Mouse (Mus musculus) intestine, embryonic 15.5 days (tissue): Measurements from ENCODE around the gene Tecpr1. TPM values are rescaled to one million over a fixed set of nuclear protein-coding genes. Genes with fewer than 3 reads are reported as not detected.

ENCODE experiments used
- ATAC-seq: fragments of 200-750 bp; cut with Nextera tagmentation; 2 replicates; pipeline ENCODE4 v1.8.0; 2017; ENCODE audit warnings: moderate TSS enrichment, moderate library complexity
- H3K27ac ChIP-seq: fragments of 300-500 bp; sonication (generic); 2 replicates; pipeline ENCODE4 v1.5.1; 2015; ENCODE audit warnings: mild to moderate bottlenecking, inconsistent platforms
- H3K27me3 ChIP-seq: fragments of 300-500 bp; sonication (generic); replicated peaks from 2 replicates; pipeline ENCODE4 v1.6.1; 2015; ENCODE audit warnings: inconsistent platforms
- H3K36me3 ChIP-seq: fragments of 300-500 bp; sonication (generic); 2 replicates; pipeline ENCODE4 v1.6.1; 2015; ENCODE audit warnings: inconsistent platforms
- H3K4me1 ChIP-seq: fragments of 300-500 bp; sonication (generic); replicated peaks from 2 replicates; pipeline ENCODE4 v1.6.1; 2015; ENCODE audit warnings: inconsistent platforms
- H3K4me2 ChIP-seq: fragments of 300-500 bp; sonication (generic); replicated peaks from 2 replicates; pipeline ENCODE4 v1.6.1; 2015; ENCODE audit warnings: mild to moderate bottlenecking, inconsistent platforms
- H3K4me3 ChIP-seq: fragments of 300-500 bp; sonication (generic); replicated peaks from 2 replicates; pipeline ENCODE4 v1.5.1; 2015; ENCODE audit warnings: inconsistent platforms
- H3K9ac ChIP-seq: fragments of 300-500 bp; sonication (generic); 2 replicates; pipeline ENCODE4 v1.6.1; 2015; ENCODE audit warnings: inconsistent platforms
- H3K9me3 ChIP-seq: fragments of 300-500 bp; sonication (generic); 2 replicates; pipeline ENCODE4 v1.6.1; 2016; ENCODE audit warnings: inconsistent platforms
- WGBS: fragments of 180-500 bp; shearing (Covaris S2); methylation state at CpG from one replicate; pipeline ENCODE4 v1.1.7; 2015; 5-methylcytosine and 5-hydroxymethylcytosine counted together
- polyA plus RNA-seq: library from polyadenylated mRNA; unstranded; fragments of >200 nt; fragmentation: Nextera tagmentation; extraction: Ambion mirVana; gene quantifications from 2 replicates; pipeline ENCODE4 v1.2.1, GENCODE M21; 2015

Gene Tecpr1
- polyA plus RNA-seq, 1 experiment from 2014 or later = 17.3 TPM

GRCm38 (mm10) chr5:144247906-144248585, 24.6 kb upstream of the Tecpr1 start:
- peaks cover 7% of the 10 kb centered on the region for H3K4me1 ChIP-seq
- WGBS = 32% methylated on average over 10 of the region's 10 CpGs
- no peak overlapping the region for H3K4me2 ChIP-seq
- H3K27ac ChIP-seq = peak overlapping the region; percentile 33; the same call in 1 of the 2 replicates
- no peak overlapping the region for H3K9ac ChIP-seq
- H3K9me3 ChIP-seq = no peaks in the 10 kb centered on the region
- no peaks in the 10 kb centered on the region for H3K36me3 ChIP-seq
- H3K27me3 ChIP-seq = no peaks in the 10 kb centered on the region; the same call in 1 of the 2 replicates
- peak; percentile 65 for ATAC-seq
- H3K4me3 ChIP-seq = no peak overlapping the region

GRCm38 (mm10) chr5:144247307-144247706, 23.9 kb upstream of the Tecpr1 start:
- H3K4me3 ChIP-seq = no peak overlapping the region
- ATAC-seq = peak; percentile 30; the same call in 1 of the 2 replicates
- 64% methylated on average over 10 of the region's 10 CpGs for WGBS
- H3K9ac ChIP-seq = no peak overlapping the region
- no peaks in the 10 kb centered on the region for H3K36me3 ChIP-seq
- no peak overlapping the region for H3K4me2 ChIP-seq
- no peaks in the 10 kb centered on the region; the same call in 1 of the 2 replicates for H3K27me3 ChIP-seq
- H3K27ac ChIP-seq = no peak overlapping the region
- no peaks in the 10 kb centered on the region for H3K9me3 ChIP-seq
- H3K4me1 ChIP-seq = peaks cover 7% of the 10 kb centered on the region

- H3K4me2 ChIP-seq = no peak overlapping the region
- 47% methylated on average over 7 of the region's 7 CpGs for WGBS
- H3K27ac ChIP-seq = no peak overlapping the region
- H3K9ac ChIP-seq = no peak overlapping the region
- peaks cover 7% of the 10 kb centered on the region for H3K4me1 ChIP-seq
- no peaks in the 10 kb centered on the region for H3K36me3 ChIP-seq
- H3K27me3 ChIP-seq = no peaks in the 10 kb centered on the region; the same call in 1 of the 2 replicates
- H3K9me3 ChIP-seq = no peaks in the 10 kb centered on the region
- ATAC-seq = no peak
- H3K4me3 ChIP-seq = no peak overlapping the region
These were observed 23.3 kb upstream of the Tecpr1 start for GRCm38 (mm10) chr5:144246669-144247068.

GRCm38 (mm10) chr5:144245592-144245991, 22.2 kb upstream of the Tecpr1 start:
- H3K9me3 ChIP-seq = no peaks in the 10 kb centered on the region
- no peak overlapping the region for H3K27ac ChIP-seq
- 79% methylated on average over 2 of the region's 2 CpGs for WGBS
- H3K27me3 ChIP-seq = no peaks in the 10 kb centered on the region; the same call in 1 of the 2 replicates
- H3K9ac ChIP-seq = no peak overlapping the region
- no peak overlapping the region for H3K4me2 ChIP-seq
- H3K4me3 ChIP-seq = no peak overlapping the region
- ATAC-seq = no peak
- H3K4me1 ChIP-seq = peaks cover 7% of the 10 kb centered on the region
- H3K36me3 ChIP-seq = no peaks in the 10 kb centered on the region

- Histone ChIP-seq H3K27me3 (no peaks in the 10 kb centered on the region; the same call in 1 of the 2 replicates), H3K4me2 (no peak within 1 kb of the TSS), H3K4me1 (peaks cover 7% of the 10 kb centered on the region), H3K9ac (no peak within 1 kb of the TSS), H3K9me3 (no peaks in the 10 kb centered on the region), H3K27ac (no peak within 1 kb of the TSS), H3K4me3 (no peak within 1 kb of the TSS), H3K36me3 (no peaks in the 10 kb centered on the region)
- WGBS = 90% methylated on average over 7 of the region's 7 CpGs
- ATAC-seq = no peak
These were observed 20.6 kb upstream of the Tecpr1 start, which contains the start of gene Bri3 for GRCm38 (mm10) chr5:144243901-144244487. Gene Bri3, plus strand, starts transcription at chr5:144244437.

GRCm38 (mm10) chr5:144238969-144239368, 15.6 kb upstream of the Tecpr1 start:
- no peak for ATAC-seq
- Histone ChIP-seq H3K27me3 (no peaks in the 10 kb centered on the region; the same call in 1 of the 2 replicates), H3K4me1 (no peaks in the 10 kb centered on the region), H3K9me3 (no peaks in the 10 kb centered on the region), H3K9ac (no peak overlapping the region), H3K4me2 (no peak overlapping the region), H3K27ac (no peak overlapping the region), H3K36me3 (no peaks in the 10 kb centered on the region), H3K4me3 (no peak overlapping the region)
- WGBS = 77% methylated on average over 1 of the region's 1 CpGs

GRCm38 (mm10) chr5:144234714-144235113, 11.3 kb upstream of the Tecpr1 start:
- no peak overlapping the region for H3K27ac ChIP-seq
- H3K27me3 ChIP-seq = no peaks in the 10 kb centered on the region; the same call in 1 of the 2 replicates
- H3K9me3 ChIP-seq = no peaks in the 10 kb centered on the region
- no peak overlapping the region for H3K9ac ChIP-seq
- H3K4me1 ChIP-seq = no peaks in the 10 kb centered on the region
- H3K4me2 ChIP-seq = no peak overlapping the region
- 84% methylated on average over 7 of the region's 7 CpGs for WGBS
- no peaks in the 10 kb centered on the region for H3K36me3 ChIP-seq
- no peak for ATAC-seq
- H3K4me3 ChIP-seq = no peak overlapping the region

- no peak overlapping the region for H3K4me2 ChIP-seq
- no peaks in the 10 kb centered on the region for H3K4me1 ChIP-seq
- 64% methylated on average over 6 of the region's 6 CpGs for WGBS
- no peak overlapping the region for H3K27ac ChIP-seq
- no peak for ATAC-seq
- no peaks in the 10 kb centered on the region for H3K9me3 ChIP-seq
- no peak overlapping the region for H3K4me3 ChIP-seq
- no peaks in the 10 kb centered on the region; the same call in 1 of the 2 replicates for H3K27me3 ChIP-seq
- no peak overlapping the region for H3K9ac ChIP-seq
- no peaks in the 10 kb centered on the region for H3K36me3 ChIP-seq
These were observed 10.8 kb upstream of the Tecpr1 start for GRCm38 (mm10) chr5:144234222-144234621.

GRCm38 (mm10) chr5:144232531-144232930, 9.1 kb upstream of the Tecpr1 start:
- Histone ChIP-seq H3K4me2 (no peak overlapping the region), H3K27ac (no peak overlapping the region), H3K9ac (no peak overlapping the region), H3K27me3 (no peaks in the 10 kb centered on the region), H3K36me3 (no peaks in the 10 kb centered on the region), H3K9me3 (no peaks in the 10 kb centered on the region), H3K4me3 (no peak overlapping the region), H3K4me1 (no peaks in the 10 kb centered on the region)
- no peak for ATAC-seq
- 81% methylated on average over 5 of the region's 5 CpGs for WGBS

- Histone ChIP-seq H3K27me3 (no peaks in the 10 kb centered on the region), H3K9me3 (no peaks in the 10 kb centered on the region), H3K36me3 (no peaks in the 10 kb centered on the region), H3K27ac (no peak overlapping the region), H3K4me3 (no peak overlapping the region), H3K4me2 (no peak overlapping the region), H3K9ac (no peak overlapping the region), H3K4me1 (no peaks in the 10 kb centered on the region)
- WGBS = 71% methylated on average over 1 of the region's 1 CpGs
- ATAC-seq = no peak
These were observed 8.0 kb upstream of the Tecpr1 start for GRCm38 (mm10) chr5:144231410-144231809.

- Histone ChIP-seq H3K9ac (no peak overlapping the region), H3K4me1 (no peaks in the 10 kb centered on the region), H3K9me3 (no peaks in the 10 kb centered on the region), H3K27ac (no peak overlapping the region), H3K4me2 (no peak overlapping the region), H3K36me3 (no peaks in the 10 kb centered on the region), H3K27me3 (no peaks in the 10 kb centered on the region), H3K4me3 (no peak overlapping the region)
- ATAC-seq = no peak
- 87% methylated on average over 7 of the region's 7 CpGs for WGBS
These were observed 6.8 kb upstream of the Tecpr1 start for GRCm38 (mm10) chr5:144230216-144230615.

GRCm38 (mm10) chr5:144226220-144226619, 2.8 kb upstream of the Tecpr1 start:
- no peak overlapping the region for H3K4me2 ChIP-seq
- ATAC-seq = no peak
- no peaks in the 10 kb centered on the region for H3K36me3 ChIP-seq
- H3K9ac ChIP-seq = no peak overlapping the region
- 27% methylated on average over 11 of the region's 11 CpGs for WGBS
- no peak overlapping the region for H3K27ac ChIP-seq
- no peak overlapping the region for H3K4me3 ChIP-seq
- no peaks in the 10 kb centered on the region for H3K9me3 ChIP-seq
- no peaks in the 10 kb centered on the region for H3K27me3 ChIP-seq
- H3K4me1 ChIP-seq = peaks cover 12% of the 10 kb centered on the region; the same call in 1 of the 2 replicates
